Mouse (Mus musculus) kidney, postnatal 25 days (tissue): Measurements from ENCODE around the gene Dcaf10.
A peak's percentile ranks its signal among the peaks of the same experiment; 100 is the strongest.

Experiments
- DNase-seq, 2 experiments: peaks; one replicate each; pipeline ENCODE4 v3.0.0; 2021; ENCODE audit warnings: mixed read lengths in 2 of 2

Dcaf10 gene

DNA sequence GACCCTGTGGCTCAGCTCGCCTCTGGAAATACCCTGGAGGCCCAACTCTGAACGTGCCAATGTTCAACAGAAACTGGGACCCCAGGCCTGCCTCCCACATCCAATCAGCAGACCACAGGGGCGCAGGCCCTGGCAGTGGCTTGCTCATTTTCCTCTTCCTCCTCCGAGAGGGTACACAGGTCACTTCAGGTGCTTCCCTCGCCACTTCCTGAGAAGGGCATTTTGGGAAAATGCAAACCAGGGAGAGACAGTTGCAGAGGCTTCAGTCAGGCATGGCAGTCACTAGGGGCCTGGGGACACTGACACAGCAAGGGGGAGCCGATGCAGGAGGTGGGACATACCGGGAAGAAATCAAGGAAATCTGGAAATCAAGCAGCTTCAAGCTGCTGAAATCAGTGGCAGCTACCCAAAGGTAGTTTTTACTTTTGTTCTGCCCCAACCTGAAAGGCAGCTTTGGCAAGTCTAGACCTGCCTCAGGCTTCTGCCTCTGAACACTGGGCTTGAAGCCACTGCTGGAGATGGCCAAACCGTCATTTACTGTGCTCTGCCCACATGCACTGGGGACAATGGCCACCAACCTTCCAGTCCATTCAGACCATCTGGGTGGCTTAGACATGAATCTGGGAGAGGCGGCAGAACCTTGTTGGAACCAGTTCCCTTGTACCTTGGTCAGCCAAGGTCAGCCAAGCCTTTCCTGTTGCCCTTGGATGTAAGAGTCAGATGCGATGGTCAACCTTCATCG, 79.8 kb downstream of the Dcaf10 start:
- peak; percentile 63 to 85 for DNase-seq

DNA sequence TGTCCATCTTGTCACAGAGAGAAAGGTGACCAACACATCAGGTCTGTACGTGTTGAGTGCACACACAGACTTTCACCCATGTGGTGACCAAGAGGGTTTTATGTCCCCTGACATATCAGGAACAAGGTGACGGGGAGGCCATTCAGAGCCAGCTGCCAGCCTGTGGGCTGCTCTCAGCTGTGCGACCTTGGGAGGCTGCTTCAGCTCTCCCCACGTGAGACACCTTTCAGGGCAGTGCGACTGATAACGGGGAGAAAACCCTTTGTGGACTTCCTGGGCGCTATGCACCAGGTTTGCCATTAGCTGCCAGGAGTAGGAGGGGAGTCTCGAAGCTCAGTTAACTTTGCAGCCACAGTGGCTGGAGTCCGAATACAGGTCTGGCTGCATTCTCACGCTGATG, 80.7 kb downstream of the Dcaf10 start:
- DNase-seq: no peak

DNA sequence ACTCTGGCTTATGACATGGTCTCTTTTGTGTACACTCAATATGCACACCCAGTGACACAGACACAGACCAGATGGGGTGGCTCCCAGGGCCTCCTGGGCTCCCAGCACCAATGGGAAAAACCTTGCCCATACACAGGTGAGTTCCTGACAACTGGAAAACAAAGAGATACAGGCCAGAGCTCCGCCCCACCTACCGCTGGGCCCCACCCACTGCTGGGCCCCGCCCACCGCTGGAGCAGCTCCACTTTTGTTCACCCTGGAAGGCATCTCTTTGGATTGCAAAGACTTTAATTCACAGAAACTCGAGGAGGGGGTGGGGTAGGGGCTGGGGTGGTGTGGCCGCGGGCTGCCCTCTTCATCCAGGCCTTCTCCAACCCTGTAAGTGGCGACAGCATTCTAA, 81.5 kb downstream of the Dcaf10 start:
- DNase-seq: peak in 1 of 2 experiments; percentile 43

- DNase-seq: no peak
These were observed 85.0 kb downstream of the Dcaf10 start for GRCm38 (mm10) chr4:45426724-45427457.
